Mouse (Mus musculus) C2C12 (cell line): Measurements from ENCODE around the gene Lcn10.

Source experiments
- CEBPB ChIP-seq: IDR thresholded peaks from one replicate; pipeline ENCODE4 v1.6.1; 2011; ENCODE audit warnings: low read depth, mild to moderate bottlenecking, control low read depth, moderate library complexity
- CTCF ChIP-seq: IDR thresholded peaks from one replicate; pipeline ENCODE4 v1.5.1; 2011; ENCODE audit not compliant: control insufficient read depth, insufficient read depth, insufficient read length
- FOSL1 ChIP-seq: IDR thresholded peaks from one replicate; pipeline ENCODE4 v1.8.0; 2011; ENCODE audit warnings: mild to moderate bottlenecking, low read length; ENCODE audit not compliant: poor library complexity, insufficient read depth, severe bottlenecking
- MAX ChIP-seq: IDR thresholded peaks from one replicate; pipeline ENCODE4 v1.6.1; 2011; ENCODE audit warnings: mild to moderate bottlenecking, control low read depth
- MYOD1 ChIP-seq: IDR thresholded peaks from one replicate; pipeline ENCODE4 v1.6.1; 2011; ENCODE audit warnings: low read depth; ENCODE audit not compliant: control insufficient read depth, insufficient read length
- MYOG ChIP-seq: IDR thresholded peaks from one replicate; pipeline ENCODE4 v1.6.1; 2011; ENCODE audit not compliant: control insufficient read depth, insufficient read length; ENCODE audit errors: extremely low read depth
- USF1 ChIP-seq: IDR thresholded peaks from one replicate; pipeline ENCODE4 v1.6.1; 2011; ENCODE audit warnings: low read depth, mild to moderate bottlenecking, control low read depth, moderate library complexity

DNA sequence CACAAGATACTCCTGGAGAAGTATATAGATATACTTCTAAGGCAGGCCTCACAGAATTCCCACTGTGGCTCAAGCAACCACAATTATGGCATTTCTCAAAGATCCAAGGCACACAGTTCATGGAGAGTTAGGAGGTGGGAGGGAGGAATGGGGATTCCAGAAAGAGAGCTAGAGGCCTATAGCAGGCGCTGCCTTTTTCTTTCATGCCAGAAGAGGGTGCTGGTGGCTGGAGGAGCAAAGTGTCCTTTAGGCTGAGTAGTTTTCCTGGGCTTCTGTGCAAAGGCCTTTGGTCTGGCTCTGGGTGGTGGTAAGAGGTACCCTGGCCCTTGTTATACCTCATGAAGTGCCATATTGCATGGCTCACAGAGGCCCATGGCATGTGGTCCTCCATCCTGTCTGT, 48.5 kb upstream of the Lcn10 start:
- peak; percentile 1 for TF ChIP-seq CTCF
- TF ChIP-seq USF1 = no peak
- TF ChIP-seq MAX = no peak
- no peak for TF ChIP-seq MYOG
- TF ChIP-seq CEBPB = no peak
- no peak for TF ChIP-seq FOSL1
- no peak for TF ChIP-seq MYOD1
